Mouse (Mus musculus) erythroblast, embryonic 14.5 days (primary cell): ENCODE measurements at regions not wholly inside any gene's neighbourhood (a gene's known extent, or its start where the extent isn't known, plus 50 kb on each side); places are given as distances from the start of the nearest gene placed in this dataset.
"Not testable (repeated sequence)": the region's sequence is repeated elsewhere in the genome, so short reads cannot be mapped to it uniquely, and the experiment has no call there.

Experiments used
- GATA1 ChIP-seq: IDR thresholded peaks from 2 replicates; pipeline ENCODE4 v1.6.1; 2012; ENCODE audit warnings: low read length, inconsistent platforms, mixed read lengths
- TAL1 ChIP-seq: IDR thresholded peaks from 3 replicates; pipeline ENCODE4 v1.6.1; 2012; ENCODE audit warnings: low read length, inconsistent platforms, mixed read lengths

DNA sequence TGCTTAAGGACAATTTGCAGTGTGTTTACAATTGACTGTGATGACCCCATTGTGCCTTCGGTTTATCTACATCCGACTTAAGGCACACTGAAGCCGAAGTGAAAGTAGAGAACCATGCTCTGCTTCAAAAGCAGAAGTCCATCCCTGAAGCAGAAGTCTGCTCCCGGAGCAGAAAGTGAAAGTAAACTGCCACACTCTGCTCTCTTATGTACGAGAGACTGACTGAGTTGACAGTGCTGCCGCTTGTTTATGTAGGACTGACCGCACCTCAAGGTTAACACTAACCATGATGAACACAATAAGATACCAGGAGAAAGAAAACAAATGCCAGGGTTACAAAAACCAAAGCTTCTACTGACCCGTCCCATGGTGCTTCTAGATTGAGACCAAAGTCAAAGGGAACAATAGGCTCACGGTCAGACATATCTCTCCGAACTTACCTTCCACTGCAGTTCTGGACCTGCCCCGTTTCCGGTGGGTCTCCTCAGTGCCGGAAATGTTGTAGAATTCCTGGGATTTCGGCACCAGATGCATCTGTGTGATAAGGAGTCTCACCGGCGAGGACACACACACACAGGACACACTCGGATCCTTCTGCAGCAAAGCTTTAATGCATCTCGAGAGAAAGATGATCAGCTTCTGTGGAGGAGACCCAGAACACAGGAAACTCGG, 2129.7 kb downstream of the Cntnap5b start:
- not testable (repeated sequence) for TF ChIP-seq GATA1, TAL1
